Mouse (Mus musculus) liver, embryonic 12.5 days (tissue): ENCODE measurements around the gene Ddx31. TPM values are rescaled to one million over a fixed set of nuclear protein-coding genes. Genes with fewer than 3 reads are reported as not detected.

Experiments
- ATAC-seq: fragments of 200-750 bp; cut with Nextera tagmentation; 2 replicates; pipeline ENCODE4 v1.8.0; 2017; ENCODE audit warnings: moderate number of reproducible peaks, mild to moderate bottlenecking, moderate library complexity
- H3K27ac ChIP-seq: fragments of 300-500 bp; sonication (generic); 2 replicates; pipeline ENCODE4 v1.5.1; 2016; ENCODE audit warnings: mild to moderate bottlenecking
- H3K27me3 ChIP-seq: fragments of 300-500 bp; sonication (generic); replicated peaks from 2 replicates; pipeline ENCODE4 v1.6.1; 2016; ENCODE audit warnings: mild to moderate bottlenecking, moderate library complexity
- H3K36me3 ChIP-seq: fragments of 300-500 bp; sonication (generic); 2 replicates; pipeline ENCODE4 v1.6.1; 2016; ENCODE audit warnings: mild to moderate bottlenecking, moderate library complexity
- H3K4me1 ChIP-seq: fragments of 300-500 bp; sonication (generic); 2 replicates; pipeline ENCODE4 v1.6.1; 2016
- H3K4me2 ChIP-seq: fragments of 300-500 bp; sonication (generic); 2 replicates; pipeline ENCODE4 v1.6.1; 2016; ENCODE audit warnings: mild to moderate bottlenecking, moderate library complexity
- H3K4me3 ChIP-seq: fragments of 300-500 bp; sonication (generic); 2 replicates; pipeline ENCODE4 v1.5.1; 2016; ENCODE audit warnings: mild to moderate bottlenecking, moderate library complexity
- H3K9ac ChIP-seq: fragments of 300-500 bp; sonication (generic); 2 replicates; pipeline ENCODE4 v1.6.1; 2016; ENCODE audit warnings: mild to moderate bottlenecking, moderate library complexity
- H3K9me3 ChIP-seq: fragments of 300-500 bp; sonication (generic); replicated peaks from 2 replicates; pipeline ENCODE4 v1.6.1; 2016; ENCODE audit warnings: mild to moderate bottlenecking, moderate library complexity
- WGBS: fragments of 180-500 bp; shearing (Covaris S2); methylation state at CpG from one replicate; pipeline ENCODE4 v1.1.7; 2016; ENCODE audit not compliant: insufficient replicate concordance; 5-methylcytosine and 5-hydroxymethylcytosine counted together
- polyA plus RNA-seq: library from polyadenylated mRNA; unstranded; fragments of >200 nt; fragmentation: Nextera tagmentation; extraction: Ambion mirVana; gene quantifications from 2 replicates; pipeline ENCODE4 v1.2.1, GENCODE M21; 2016

Gene Ddx31
- polyA plus RNA-seq: 11.8 and 11.9 TPM in 2 replicates

DNA sequence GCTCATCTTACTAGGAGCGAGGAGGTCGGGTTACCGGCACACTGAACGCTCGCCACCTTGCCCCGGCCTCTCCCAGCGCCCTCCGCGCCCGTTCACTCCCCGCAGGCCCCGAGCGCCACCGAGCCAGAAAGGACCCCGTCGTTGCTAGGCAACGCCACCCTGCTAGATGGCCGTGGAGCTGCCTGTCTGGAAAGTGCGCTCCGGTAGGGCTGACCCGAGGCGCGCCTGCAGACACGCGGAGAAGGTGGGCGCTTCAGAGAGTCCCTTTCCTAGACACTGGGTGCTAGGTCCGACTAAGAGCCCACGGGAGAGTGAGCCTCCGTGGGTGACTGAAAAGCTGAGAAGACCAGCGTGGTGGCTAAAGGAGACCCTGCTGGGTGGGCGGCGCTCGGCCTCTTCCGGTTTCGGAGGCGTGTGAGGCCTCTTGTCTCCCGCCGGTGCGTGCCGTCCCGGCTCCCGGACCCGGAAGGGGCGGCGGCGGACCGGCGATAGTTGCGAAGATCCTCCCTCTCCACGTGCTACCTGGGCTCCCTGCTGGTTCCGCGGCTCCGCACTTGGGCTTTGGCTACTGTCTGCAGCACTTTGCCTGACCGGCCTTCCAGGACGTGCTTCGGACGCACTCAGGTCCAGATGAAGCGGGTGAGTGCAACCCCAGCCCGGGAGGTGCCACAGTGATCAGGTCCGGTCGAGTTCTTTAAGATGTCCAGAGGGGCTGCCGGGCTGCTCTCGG is at the start of gene Ddx31, which contains the start of gene Gtf3c4:
TSS of gene Ddx31 (plus strand) at position 185 of the 730 bp plus-strand sequence.
TSS of gene Gtf3c4 (minus strand) at position 139 of the 730 bp plus-strand sequence.
- Histone ChIP-seq H3K4me3 (peak within 1 kb of the TSS; percentile 83), H3K27ac (peak within 1 kb of the TSS; percentile 87), H3K4me1 (peaks cover 57% of the 10 kb centered on the region), H3K27me3 (no peaks in the 10 kb centered on the region), H3K36me3 (peaks cover 33% of the 10 kb centered on the region), H3K9ac (peak within 1 kb of the TSS; percentile 86), H3K9me3 (no peaks in the 10 kb centered on the region), H3K4me2 (peak within 1 kb of the TSS; percentile 97)
- peak; percentile 95 for ATAC-seq
- WGBS: under 1% methylated on average over 63 of the region's 63 CpGs

DNA sequence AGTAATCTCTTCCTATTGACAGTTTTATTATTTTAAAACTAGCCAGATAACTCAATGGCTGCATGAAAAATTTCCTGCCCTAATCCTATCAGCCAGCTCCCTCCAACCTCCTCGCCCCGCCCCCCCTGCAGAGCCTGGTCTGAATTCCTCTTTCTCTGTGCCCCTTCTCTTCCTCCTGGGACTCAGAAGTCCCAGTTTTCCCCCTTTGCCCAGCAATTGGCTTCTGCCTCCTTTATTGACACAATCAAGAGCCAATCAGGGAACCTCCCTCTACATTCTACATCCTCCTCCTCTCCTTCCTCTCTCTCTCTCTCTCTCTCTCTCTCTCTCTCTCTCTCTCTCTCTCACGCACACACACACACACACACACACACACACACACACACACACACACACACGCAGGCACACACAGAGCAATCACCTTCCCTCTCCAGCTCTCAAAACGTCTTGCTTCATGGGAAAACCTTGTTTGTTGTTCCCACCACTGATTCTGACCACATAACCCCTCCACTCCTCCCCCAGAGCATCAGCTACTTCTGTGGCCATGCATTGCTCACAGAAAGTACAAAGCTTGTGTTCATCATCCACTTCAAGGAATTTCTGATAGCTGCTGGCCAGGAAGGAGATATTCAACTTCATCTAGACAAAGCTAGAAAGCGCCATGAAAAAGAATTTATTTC is 47.1 kb upstream of the Ddx31 start:
- no peaks in the 10 kb centered on the region for H3K36me3 ChIP-seq
- no peak overlapping the region for H3K4me3 ChIP-seq
- ATAC-seq: no peak
- no peaks in the 10 kb centered on the region for H3K27me3 ChIP-seq
- H3K9ac ChIP-seq: no peak overlapping the region
- 0 out of 2 replicates have a peak overlapping the region, but pooled peaks have one; percentile 21 for H3K4me2 ChIP-seq
- 21% methylated on average over 6 of the region's 6 CpGs for WGBS
- H3K27ac ChIP-seq: no peak overlapping the region
- H3K4me1 ChIP-seq: peaks cover 6% of the 10 kb centered on the region; the same call in 1 of the 2 replicates
- H3K9me3 ChIP-seq: no peaks in the 10 kb centered on the region

DNA sequence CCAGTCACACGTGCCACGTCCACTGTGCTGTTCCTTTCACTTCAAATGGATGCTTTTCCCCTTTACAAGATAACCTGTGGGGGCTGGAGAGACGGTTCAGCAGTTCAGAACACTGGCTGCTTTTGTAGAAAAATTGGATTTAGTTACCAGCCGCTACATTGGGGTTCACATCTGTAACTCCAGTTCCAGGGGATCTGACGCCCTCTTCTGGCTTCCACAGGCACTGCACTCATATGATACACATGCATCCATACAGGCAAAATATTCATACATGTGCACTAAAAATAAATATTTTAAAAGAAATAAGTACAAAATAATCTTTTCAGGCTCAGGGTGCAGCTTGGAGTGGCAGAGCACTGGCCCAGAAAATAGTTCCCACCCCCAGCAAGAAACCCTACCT is 45.6 kb upstream of the Ddx31 start:
- Histone ChIP-seq H3K9ac (no peak overlapping the region), H3K4me1 (peaks cover 6% of the 10 kb centered on the region; the same call in 1 of the 2 replicates), H3K4me3 (no peak overlapping the region), H3K27me3 (no peaks in the 10 kb centered on the region), H3K9me3 (no peaks in the 10 kb centered on the region), H3K27ac (no peak overlapping the region), H3K4me2 (no peak overlapping the region), H3K36me3 (no peaks in the 10 kb centered on the region)
- 60% methylated on average over 5 of the region's 5 CpGs for WGBS
- no peak for ATAC-seq

GRCm38 (mm10) chr2:28796298-28796697 is 43.9 kb upstream of the Ddx31 start:
- peak; percentile 44; the same call in 1 of the 2 replicates for ATAC-seq
- Histone ChIP-seq H3K27me3 (no peaks in the 10 kb centered on the region), H3K27ac (no peak overlapping the region), H3K4me2 (no peak overlapping the region), H3K9ac (no peak overlapping the region), H3K9me3 (no peaks in the 10 kb centered on the region), H3K36me3 (no peaks in the 10 kb centered on the region), H3K4me1 (peaks cover 6% of the 10 kb centered on the region; the same call in 1 of the 2 replicates), H3K4me3 (no peak overlapping the region)
- 21% methylated on average over 8 of the region's 8 CpGs for WGBS

- no peak overlapping the region for H3K9ac ChIP-seq
- no peaks in the 10 kb centered on the region for H3K36me3 ChIP-seq
- H3K4me3 ChIP-seq: no peak overlapping the region
- H3K27ac ChIP-seq: no peak overlapping the region
- ATAC-seq: no peak
- WGBS: 62% methylated on average over 18 of the region's 18 CpGs
- 0 out of 2 replicates have a peak, but pooled peaks cover 3% of the 10 kb centered on the region for H3K27me3 ChIP-seq
- H3K4me2 ChIP-seq: no peak overlapping the region
- H3K9me3 ChIP-seq: no peaks in the 10 kb centered on the region
- peaks cover 4% of the 10 kb centered on the region; the same call in 1 of the 2 replicates for H3K4me1 ChIP-seq
Observed at GRCm38 (mm10) chr2:28797490-28798106, 42.6 kb upstream of the Ddx31 start.

- Histone ChIP-seq H3K4me2 (no peak overlapping the region), H3K4me1 (no peaks in the 10 kb centered on the region; the same call in 1 of the 2 replicates), H3K9me3 (no peaks in the 10 kb centered on the region), H3K9ac (no peak overlapping the region), H3K4me3 (no peak overlapping the region), H3K27me3 (0 out of 2 replicates have a peak, but pooled peaks cover 3% of the 10 kb centered on the region), H3K27ac (no peak overlapping the region), H3K36me3 (no peaks in the 10 kb centered on the region)
- ATAC-seq: no peak
- 24% methylated on average over 3 of the region's 3 CpGs for WGBS
Observed at GRCm38 (mm10) chr2:28798390-28798789, 41.8 kb upstream of the Ddx31 start.

GRCm38 (mm10) chr2:28799575-28799974 is 40.6 kb upstream of the Ddx31 start:
- Histone ChIP-seq H3K9me3 (no peaks in the 10 kb centered on the region), H3K36me3 (no peaks in the 10 kb centered on the region), H3K4me3 (no peak overlapping the region), H3K4me1 (no peaks in the 10 kb centered on the region; the same call in 1 of the 2 replicates), H3K27me3 (0 out of 2 replicates have a peak, but pooled peaks cover 3% of the 10 kb centered on the region), H3K27ac (no peak overlapping the region), H3K4me2 (no peak overlapping the region), H3K9ac (no peak overlapping the region)
- 53% methylated on average over 2 of the region's 2 CpGs for WGBS
- ATAC-seq: no peak

DNA sequence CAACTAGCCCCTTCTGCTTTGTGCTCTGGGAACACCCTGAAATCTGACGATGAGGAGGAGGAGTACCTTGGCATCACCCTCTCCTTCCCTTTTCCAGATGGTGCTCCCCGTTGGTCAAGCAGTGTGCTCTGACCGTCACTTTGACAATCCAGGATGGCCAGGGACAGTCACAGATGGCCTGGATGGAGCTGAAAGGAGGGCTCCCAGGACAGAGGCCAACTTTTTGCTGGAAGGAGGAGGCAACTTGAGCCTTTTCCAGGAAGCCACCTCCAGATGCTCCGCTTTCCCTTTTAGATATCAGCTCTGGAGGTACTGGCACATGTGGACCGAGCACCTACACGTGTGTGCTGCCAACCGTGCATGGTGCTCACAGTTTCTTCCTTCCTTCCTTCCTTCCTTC is 36.8 kb upstream of the Ddx31 start:
- 66% methylated on average over 7 of the region's 7 CpGs for WGBS
- no peak overlapping the region for H3K9ac ChIP-seq

DNA sequence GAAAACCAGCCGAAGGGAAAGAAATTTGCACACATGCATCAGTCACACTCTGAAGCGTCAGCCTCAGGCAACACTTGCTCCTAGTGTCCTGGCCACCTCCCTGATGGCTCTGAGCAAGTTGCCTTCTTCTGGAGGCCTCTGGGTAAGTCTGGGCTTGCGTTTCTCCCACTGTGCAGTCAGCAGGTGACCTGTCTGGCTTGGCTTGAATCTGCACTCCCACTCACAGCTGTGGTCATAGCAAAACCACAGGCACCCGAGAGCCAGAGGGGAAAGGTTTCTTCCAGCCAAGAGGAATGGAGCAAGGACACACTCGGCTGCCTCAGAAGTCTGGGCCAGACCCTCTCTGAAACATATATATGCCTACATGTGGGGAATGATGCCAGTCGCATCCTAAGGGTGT is 31.4 kb upstream of the Ddx31 start:
- no peak for ATAC-seq
- Histone ChIP-seq H3K27me3 (no peaks in the 10 kb centered on the region; the same call in 1 of the 2 replicates), H3K4me1 (no peaks in the 10 kb centered on the region), H3K4me2 (no peak overlapping the region), H3K27ac (no peak overlapping the region), H3K9ac (no peak overlapping the region), H3K36me3 (no peaks in the 10 kb centered on the region), H3K4me3 (no peak overlapping the region), H3K9me3 (no peaks in the 10 kb centered on the region)
- 59% methylated on average over 6 of the region's 6 CpGs for WGBS

More for the DNA sequence above, 36.8 kb upstream of the Ddx31 start:
- H3K9me3 ChIP-seq: no peaks in the 10 kb centered on the region
- ATAC-seq: no peak
- H3K4me2 ChIP-seq: no peak overlapping the region
- H3K4me1 ChIP-seq: no peaks in the 10 kb centered on the region
- 0 out of 2 replicates have a peak, but pooled peaks cover 3% of the 10 kb centered on the region for H3K27me3 ChIP-seq
- no peak overlapping the region for H3K27ac ChIP-seq
- no peak overlapping the region for H3K4me3 ChIP-seq
- no peaks in the 10 kb centered on the region for H3K36me3 ChIP-seq

- Histone ChIP-seq H3K9me3 (no peaks in the 10 kb centered on the region), H3K9ac (no peak overlapping the region), H3K27ac (no peak overlapping the region), H3K4me3 (no peak overlapping the region), H3K4me1 (no peaks in the 10 kb centered on the region), H3K36me3 (no peaks in the 10 kb centered on the region), H3K4me2 (no peak overlapping the region), H3K27me3 (no peaks in the 10 kb centered on the region; the same call in 1 of the 2 replicates)
- 53% methylated on average over 5 of the region's 5 CpGs for WGBS
- no peak for ATAC-seq
Observed at GRCm38 (mm10) chr2:28810260-28811013, 29.8 kb upstream of the Ddx31 start.

DNA sequence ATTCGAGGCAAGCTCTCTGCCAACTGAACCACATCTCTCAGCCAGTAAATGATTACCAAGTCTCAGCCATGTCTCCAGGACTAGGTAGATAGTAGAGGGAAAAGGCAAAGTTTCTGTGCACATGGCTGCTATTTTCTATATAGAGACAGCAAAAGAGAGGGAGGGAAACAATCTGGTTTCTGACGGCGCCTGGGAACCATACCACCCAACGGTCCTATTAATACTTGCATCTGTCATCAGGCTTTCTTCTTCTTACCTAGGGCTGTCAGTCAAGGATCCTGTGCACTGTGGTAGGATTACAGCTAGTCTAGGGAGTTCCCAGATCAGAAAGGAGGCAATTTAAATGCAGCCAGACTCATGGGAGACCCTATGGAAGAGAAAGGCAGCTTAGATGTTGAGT is 21.3 kb upstream of the Ddx31 start:
- Histone ChIP-seq H3K9ac (no peak overlapping the region), H3K9me3 (no peaks in the 10 kb centered on the region), H3K27ac (no peak overlapping the region), H3K27me3 (no peaks in the 10 kb centered on the region), H3K4me2 (no peak overlapping the region), H3K36me3 (peaks cover 19% of the 10 kb centered on the region), H3K4me1 (no peaks in the 10 kb centered on the region), H3K4me3 (no peak overlapping the region)
- 68% methylated on average over 4 of the region's 4 CpGs for WGBS
- no peak for ATAC-seq
